In genomic region chr17:34101604-34102032, GRCm38 (mm10) we compare ENCODE assay signal across 8 mouse cellular contexts. TPM values are rescaled to one million over a fixed set of nuclear protein-coding genes. Genes with fewer than 3 reads are reported as not detected.
DNase-seq lines count a peak whose midpoint lies in the region; ATAC-seq and TF ChIP-seq lines count a peak whose summit lies in the region.

No protein-coding gene starts in this region.

- H3K4me2 ChIP-seq in lung, postnatal 0 days (replicated peaks; ENCODE audit: low read depth, low read length) = peak overlapping the region; percentile 38

- peak; percentile 54 for ATAC-seq in G1E (ENCODE audit: extremely low read depth, insufficient number of reproducible peaks, low FRiP score, poor library complexity, severe bottlenecking)
- ATAC-seq in hematopoietic stem cell, adult 5-6 weeks (replicated peaks in 1 of 2; ENCODE audit: insufficient read depth in 1 of 2, low FRiP score in 2 of 2, low TSS enrichment in 1 of 2, low read depth in 1 of 2, poor library complexity in 2 of 2, severe bottlenecking in 2 of 2) = peak; percentile 88 to 90
- ATAC-seq in lung, postnatal 0 days = peak; percentile 84

- no peak for TF ChIP-seq POLR2A in cerebellum, adult 2 months (IDR thresholded peaks at IDR 0.05; ENCODE audit: borderline replicate concordance, insufficient read depth, low read length)

- 2% methylated on average over 12 of the region's 12 CpGs for WGBS in cerebellum, adult 2 months
- WGBS in lung, postnatal 0 days = 4% methylated on average over 12 of the region's 12 CpGs

- peak; percentile 75 for DNase-seq in G1E (ENCODE audit: low spot score)
- peak; percentile 80 to 90 for DNase-seq in cerebellum, adult 2 months
- DNase-seq in forelimb bud, embryonic 11.5 days (ENCODE audit: low read depth, low spot score) = peak; percentile 89
- DNase-seq in layer of hippocampus, adult 9-11 months = peak; percentile 91
- peak; percentile 92 for DNase-seq in lung, postnatal 0 days (ENCODE audit: low spot score)
- peak; percentile 94 for DNase-seq in ovary, postnatal 10 days (ENCODE audit: low spot score)
- peak; percentile 96 for DNase-seq in thymus, postnatal 0 days (ENCODE audit: low spot score)

- H3K4me3 ChIP-seq in G1E (ENCODE audit: low read depth, low read length) = peak overlapping the region; percentile 63
- H3K4me3 ChIP-seq in cerebellum, adult 2 months (replicated peaks; ENCODE audit: insufficient read depth, low read depth, low read length) = peak overlapping the region; percentile 11
- peak overlapping the region; percentile 15 for H3K4me3 ChIP-seq in lung, postnatal 0 days (ENCODE audit: low read depth, low read length)

- H3K4me1 ChIP-seq in G1E (ENCODE audit: insufficient read depth, low read depth, low read length) = peaks cover 32% of the 10 kb centered on the region
- H3K4me1 ChIP-seq in cerebellum, adult 2 months (ENCODE audit: control insufficient read depth, insufficient read depth, low read length) = no peaks in the 10 kb centered on the region
- no peaks in the 10 kb centered on the region for H3K4me1 ChIP-seq in lung, postnatal 0 days (ENCODE audit: insufficient read depth, low read depth, low read length)

- peaks cover 19% of the 10 kb centered on the region for H3K27me3 ChIP-seq in G1E (ENCODE audit: insufficient read depth, low read length)
- no peaks in the 10 kb centered on the region; the same call in 1 of the 2 replicates for H3K27me3 ChIP-seq in cerebellum, adult 2 months (ENCODE audit: control insufficient read depth, insufficient read depth, low read length)
- no peaks in the 10 kb centered on the region for H3K27me3 ChIP-seq in lung, postnatal 0 days (replicated peaks; ENCODE audit: insufficient read depth, low read length)

- 0 out of 2 replicates have a peak, but pooled peaks cover 2% of the 10 kb centered on the region for H3K9me3 ChIP-seq in G1E (replicated peaks)
- H3K9me3 ChIP-seq in lung, postnatal 0 days (ENCODE audit: low read length) = no peaks in the 10 kb centered on the region

- no peak overlapping the region for H3K9ac ChIP-seq in lung, postnatal 0 days (replicated peaks; ENCODE audit: low read depth)

- peak; percentile 64 for TF ChIP-seq CTCF in G1E (IDR thresholded peaks at IDR 0.05; ENCODE audit: low read depth, low read length)
- TF ChIP-seq CTCF in cerebellum, adult 2 months (IDR thresholded peaks at IDR 0.05; ENCODE audit: borderline replicate concordance, insufficient read depth, low read depth, low read length) = peak; percentile 78
- peak; percentile 89 for TF ChIP-seq CTCF in lung, postnatal 0 days (IDR thresholded peaks at IDR 0.05)

- TF ChIP-seq EP300 in lung, postnatal 0 days (IDR thresholded peaks at IDR 0.05) = no peak

- H3K27ac ChIP-seq in cerebellum, adult 2 months (ENCODE audit: insufficient read depth, low read length) = no peak overlapping the region
- H3K27ac ChIP-seq in lung, postnatal 0 days (ENCODE audit: low read length) = no peak overlapping the region

- H3K36me3 ChIP-seq in G1E (replicated peaks) = no peaks in the 10 kb centered on the region
- H3K36me3 ChIP-seq in lung, postnatal 0 days (ENCODE audit: insufficient read depth, low read length) = no peaks in the 10 kb centered on the region

RNA-seq across cellular contexts. Expression of gene H2-Oa, which starts 9.5 kb away (rescaled TPM):
- not detected in 2 replicates for total RNA-seq in G1E (2014; fragmentation: Nextera tagmentation)
- total RNA-seq in G1E (2017) = 0.11 TPM in 1 of 2 replicates, not detected in the other
- polyA plus RNA-seq in G1E (2012) = not detected in 2 replicates
- polyA plus RNA-seq in cerebellum, adult 2 months (2012; rRNA removed) = 0.25 and 0.34 TPM in 2 replicates
- total RNA-seq in hematopoietic stem cell, adult 5-6 weeks (2017) = 9.2 and 16.9 TPM in 2 replicates
- 0.48 and 1.1 TPM in 2 replicates for polyA plus RNA-seq in lung, postnatal 0 days (2015; fragmentation: Nextera tagmentation; extraction: Ambion mirVana)
- polyA plus RNA-seq in thymus, postnatal 0 days (2015; fragmentation: Nextera tagmentation; extraction: Ambion mirVana) = 55.0 and 57.1 TPM in 2 replicates

RNA-seq across cellular contexts. Expression of gene H2-DMa, which starts 17.7 kb away (rescaled TPM):
- 11.0 and 16.1 TPM in 2 replicates for total RNA-seq in G1E (2014; fragmentation: Nextera tagmentation)
- 2.8 and 3.8 TPM in 2 replicates for total RNA-seq in G1E (2017)
- 0.62 and 1.3 TPM in 2 replicates for polyA plus RNA-seq in G1E (2012)
- polyA plus RNA-seq in cerebellum, adult 2 months (2012; rRNA removed) = 13.2 and 13.6 TPM in 2 replicates
- 88.1 and 135 TPM in 2 replicates for total RNA-seq in hematopoietic stem cell, adult 5-6 weeks (2017)
- 20.7 and 23.9 TPM in 2 replicates for polyA plus RNA-seq in lung, postnatal 0 days (2015; fragmentation: Nextera tagmentation; extraction: Ambion mirVana)
- polyA plus RNA-seq in thymus, postnatal 0 days (2015; fragmentation: Nextera tagmentation; extraction: Ambion mirVana) = 113 and 114 TPM in 2 replicates

RNA-seq across cellular contexts. Expression of gene Brd2, which starts 20.8 kb away (rescaled TPM):
- total RNA-seq in G1E (2014; fragmentation: Nextera tagmentation) (336 and 447 TPM in 2 replicates), G1E (2017) (214 and 244 TPM in 2 replicates)
- 198 and 298 TPM in 2 replicates for polyA plus RNA-seq in G1E (2012)
- 188 and 209 TPM in 2 replicates for polyA plus RNA-seq in cerebellum, adult 2 months (2012; rRNA removed)
- total RNA-seq in hematopoietic stem cell, adult 5-6 weeks (2017) = 348 and 418 TPM in 2 replicates
- 80.2 and 80.3 TPM in 2 replicates for polyA plus RNA-seq in lung, postnatal 0 days (2015; fragmentation: Nextera tagmentation; extraction: Ambion mirVana)
- 98.3 and 107 TPM in 2 replicates for polyA plus RNA-seq in thymus, postnatal 0 days (2015; fragmentation: Nextera tagmentation; extraction: Ambion mirVana)

RNA-seq across cellular contexts. Expression of gene H2-DMb2, which starts 41.5 kb away (rescaled TPM):
- total RNA-seq in G1E (2014; fragmentation: Nextera tagmentation) = not detected in 2 replicates
- total RNA-seq in G1E (2017) = not detected in 2 replicates
- polyA plus RNA-seq in G1E (2012) = not detected in 2 replicates
- polyA plus RNA-seq in cerebellum, adult 2 months (2012; rRNA removed) = 0.35 and 0.52 TPM in 2 replicates
- total RNA-seq in hematopoietic stem cell, adult 5-6 weeks (2017) = 4.6 and 6.4 TPM in 2 replicates
- 1.8 and 2.2 TPM in 2 replicates for polyA plus RNA-seq in lung, postnatal 0 days (2015; fragmentation: Nextera tagmentation; extraction: Ambion mirVana)
- polyA plus RNA-seq in thymus, postnatal 0 days (2015; fragmentation: Nextera tagmentation; extraction: Ambion mirVana) = 57.8 and 62.9 TPM in 2 replicates

RNA-seq across cellular contexts. Expression of gene H2-DMb1, which starts 51.3 kb away (rescaled TPM):
- total RNA-seq in G1E (2014; fragmentation: Nextera tagmentation) (not detected in 2 replicates), G1E (2017) (0.41 and 0.44 TPM in 2 replicates)
- polyA plus RNA-seq in G1E (2012) = 0.06 and 0.10 TPM in 2 replicates
- polyA plus RNA-seq in cerebellum, adult 2 months (2012; rRNA removed) = 1.8 and 3.0 TPM in 2 replicates
- 51.5 and 55.9 TPM in 2 replicates for total RNA-seq in hematopoietic stem cell, adult 5-6 weeks (2017)
- 6.9 and 7.2 TPM in 2 replicates for polyA plus RNA-seq in lung, postnatal 0 days (2015; fragmentation: Nextera tagmentation; extraction: Ambion mirVana)
- polyA plus RNA-seq in thymus, postnatal 0 days (2015; fragmentation: Nextera tagmentation; extraction: Ambion mirVana) = 39.8 and 42.2 TPM in 2 replicates

Comparison
In these comparisons a context has a peak if more than half of its experiments do, and no peak if none do; other contexts are left out.
1. H3K4me3 ChIP-seq: peak in every context shown above with its lines; median percentile 63 in G1E; 15 in lung, postnatal 0 days; 11 in cerebellum, adult 2 months.
2. RNA of gene H2-Oa, which starts 9.5 kb away (polyA plus RNA-seq): 55.0 to 57.1 TPM in thymus, postnatal 0 days; 0.48 to 1.1 TPM in lung, postnatal 0 days, 0.25 to 0.34 TPM in cerebellum, adult 2 months and not detected in G1E; every median in the first group is over 10 times any median in the second.
3. Peak in every context shown above with its lines, with median percentiles within 50 percentile points of each other: ATAC-seq, DNase-seq and CTCF ChIP-seq.